Mouse (Mus musculus): ENCODE measurements at regions not wholly inside any gene's neighbourhood (a gene's known extent, or its start where the extent isn't known, plus 50 kb on each side); places are given as distances from the start of the nearest gene placed in this dataset.

DNA sequence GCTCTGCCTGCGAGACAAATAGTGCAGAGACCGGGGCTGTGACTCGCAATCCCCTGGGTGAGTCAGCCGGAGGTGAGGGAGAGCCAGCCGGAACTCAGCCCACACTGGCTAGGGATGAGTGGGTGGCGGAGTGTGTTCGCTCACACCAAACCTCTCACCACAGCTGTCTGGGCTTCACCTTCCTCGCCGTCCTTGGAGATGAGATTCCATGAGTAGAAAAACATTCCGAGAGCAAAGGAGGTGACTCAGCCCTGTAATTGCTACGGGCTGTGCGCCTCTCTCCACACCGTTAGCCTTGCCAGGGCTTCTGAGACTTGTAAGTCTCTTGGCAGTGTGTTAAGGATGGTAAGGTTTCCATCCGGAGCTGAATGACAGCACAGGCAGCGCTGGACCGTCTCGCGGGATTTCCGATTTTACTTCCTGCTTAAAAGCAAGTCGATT is 60.7 kb upstream of the Ank start:
- DNase-seq (ENCODE audit: low spot score): no peak

DNA sequence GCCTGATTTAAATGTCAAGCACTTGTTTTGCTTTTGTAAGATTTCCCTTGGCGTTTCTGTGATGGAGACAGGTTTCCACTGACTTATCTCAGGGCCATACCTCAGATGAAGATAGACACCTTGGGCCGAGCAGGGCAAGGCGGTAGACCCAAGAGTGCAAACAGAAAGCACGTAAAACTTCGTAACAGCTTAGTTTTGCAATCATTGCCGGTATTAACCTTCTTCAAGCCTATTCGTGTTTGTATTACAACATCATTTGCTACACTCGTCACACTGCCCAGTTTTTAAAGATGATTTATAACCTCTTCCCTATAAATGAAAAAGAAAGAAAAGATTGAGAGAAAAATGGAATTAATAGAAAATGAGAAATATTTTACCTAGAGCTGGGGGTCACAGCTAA is 56.6 kb upstream of the Ank start:
- DNase-seq (ENCODE audit: low spot score): no peak

DNA sequence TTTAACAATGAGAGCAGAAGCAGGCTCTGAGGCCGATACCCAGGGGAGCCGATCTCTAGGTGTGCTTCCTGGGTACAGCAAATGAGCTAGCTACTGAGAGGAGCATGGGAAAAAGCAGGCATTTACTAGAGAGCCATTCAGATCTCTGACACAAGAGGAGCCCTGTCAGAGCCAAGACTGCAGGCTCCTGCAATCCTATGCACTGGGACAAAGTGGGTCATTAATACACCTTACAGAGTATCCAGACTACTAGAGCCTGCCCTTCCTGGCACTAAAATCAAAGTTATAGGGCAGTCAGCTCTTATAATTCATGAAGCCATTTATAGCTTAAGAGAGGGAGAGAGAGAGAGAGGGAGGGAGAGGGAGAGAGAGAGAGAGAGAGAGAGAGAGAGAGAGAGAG is 54.2 kb upstream of the Ank start:
- DNase-seq (ENCODE audit: low spot score): no peak

DNA sequence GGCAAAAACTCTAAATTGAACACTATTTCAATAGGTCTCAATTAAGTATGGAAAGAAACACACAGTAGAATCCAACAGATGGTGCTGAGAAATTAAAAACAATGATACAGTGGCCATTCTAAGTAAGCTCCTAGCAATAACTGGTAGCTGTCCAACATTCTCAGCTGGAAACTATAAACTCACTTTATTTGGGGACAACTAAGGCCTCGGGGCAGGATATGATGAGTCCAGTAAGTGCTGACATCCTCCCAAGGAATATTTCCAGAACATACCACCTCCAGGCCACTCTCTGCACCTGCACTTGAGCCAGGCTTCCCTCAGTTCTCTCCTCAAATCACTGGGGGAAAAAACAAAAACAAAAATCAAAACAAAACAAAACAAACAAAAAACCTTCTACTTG is 53.7 kb upstream of the Ank start:
- no peak for DNase-seq (ENCODE audit: low spot score)

DNA sequence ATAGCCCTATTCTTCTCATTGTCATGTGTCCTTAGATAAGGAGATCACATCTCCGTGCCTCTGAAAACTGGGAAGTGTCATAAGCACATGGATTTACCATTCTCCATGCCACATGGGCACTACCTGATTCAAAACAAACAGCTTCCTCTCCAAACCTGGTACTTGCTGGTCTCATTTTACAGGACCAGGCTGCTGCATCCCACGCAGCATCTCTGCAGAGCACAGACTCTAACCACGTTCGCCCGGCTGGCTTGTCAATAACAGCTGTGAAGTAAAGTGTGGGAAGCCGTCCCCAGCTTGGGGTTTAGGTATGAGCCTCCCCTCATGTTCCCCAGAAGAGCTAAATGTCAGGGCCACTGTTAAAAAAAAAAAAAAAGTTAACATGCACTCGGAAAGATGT is 53.0 kb upstream of the Ank start:
- no peak for DNase-seq (ENCODE audit: low spot score)

DNA sequence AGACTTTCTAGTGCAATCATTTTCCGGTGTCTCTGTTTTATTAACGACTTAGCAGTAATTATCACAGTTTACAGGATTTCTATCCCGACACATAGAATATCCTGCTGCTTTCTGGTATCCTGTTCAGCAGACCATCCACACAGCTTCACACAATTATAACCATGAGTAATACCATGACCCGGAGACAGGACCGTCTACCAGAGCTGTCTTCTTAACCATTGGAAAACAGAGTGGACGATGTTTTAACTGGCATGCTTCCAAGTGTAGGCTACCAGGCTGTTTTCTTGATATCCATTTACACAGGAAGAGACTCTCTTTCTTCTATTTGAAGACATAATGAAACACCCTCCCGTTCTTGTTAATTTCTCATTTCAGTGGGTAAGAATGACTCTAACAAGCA is 51.7 kb upstream of the Ank start:
- DNase-seq (ENCODE audit: low spot score): no peak

Measured in retina, embryonic 14.5 days (tissue).